17 mouse cellular contexts compared by ENCODE assay signal in genomic region chr1:159852088-159852487, GRCm38 (mm10).
DNase-seq lines count a peak whose midpoint lies in the region; ATAC-seq and TF ChIP-seq lines count a peak whose summit lies in the region.
"Had no signal": no experiment of that assay in that cellular context is flagged by ENCODE, and none has a peak within 500 bp of the region (broad histone marks: within the 10 kb centered on the region; RNA-seq: fewer than 3 reads in every experiment).

No protein-coding gene starts in this region.

- no peak for TF ChIP-seq CTCF in forebrain, postnatal 0 days (IDR thresholded peaks at IDR 0.05; ENCODE audit: low read depth)
- no peak for TF ChIP-seq CTCF in lung, postnatal 0 days (IDR thresholded peaks at IDR 0.05)

- intact Hi-C loops in left cerebral cortex, postnatal 4 days (cut with DNase I) = no loop called here
- intact Hi-C loops in left cerebral cortex, postnatal 14 days (cut with DNase I) = no loop called here

- no peaks in the 10 kb centered on the region for H3K4me1 ChIP-seq in forebrain, postnatal 0 days (ENCODE audit: insufficient read depth)
- H3K4me1 ChIP-seq in forebrain, embryonic 13.5 days = no peaks in the 10 kb centered on the region
- no peaks in the 10 kb centered on the region for H3K4me1 ChIP-seq in lung, postnatal 0 days (ENCODE audit: insufficient read depth, low read depth, low read length)

- WGBS in forebrain, postnatal 0 days = 62% methylated on average over 11 of the region's 11 CpGs
- WGBS in forebrain, embryonic 13.5 days = 79% methylated on average over 11 of the region's 11 CpGs
- 57% methylated on average over 11 of the region's 11 CpGs for WGBS in lung, postnatal 0 days

- no peak overlapping the region for H3K4me2 ChIP-seq in forebrain, postnatal 0 days (ENCODE audit: low read depth)
- H3K4me2 ChIP-seq in forebrain, embryonic 13.5 days = no peak overlapping the region
- H3K4me2 ChIP-seq in lung, postnatal 0 days (replicated peaks; ENCODE audit: low read depth, low read length) = no peak overlapping the region
- H3K4me2 ChIP-seq: liver, embryonic 11.5 days had no signal

- no peak for TF ChIP-seq EP300 in lung, postnatal 0 days (IDR thresholded peaks at IDR 0.05)

- no peak overlapping the region for H3K4me3 ChIP-seq in forebrain, postnatal 0 days (ENCODE audit: low read depth, low read length)
- H3K4me3 ChIP-seq in forebrain, embryonic 13.5 days = no peak overlapping the region
- H3K4me3 ChIP-seq in lung, postnatal 0 days (ENCODE audit: low read depth, low read length) = no peak overlapping the region

- H3K27me3 ChIP-seq in forebrain, postnatal 0 days (ENCODE audit: insufficient read depth, low read length) = no peaks in the 10 kb centered on the region
- H3K27me3 ChIP-seq in forebrain, embryonic 13.5 days = no peaks in the 10 kb centered on the region
- no peaks in the 10 kb centered on the region for H3K27me3 ChIP-seq in lung, postnatal 0 days (replicated peaks; ENCODE audit: insufficient read depth, low read length)

- no peak for DNase-seq in forebrain, postnatal 0 days
- DNase-seq in left cerebral cortex, postnatal 4 days = peak; percentile 24
- DNase-seq in left cerebral cortex, postnatal 14 days (ENCODE audit: low spot score in 2 of 2) = no peak
- peak; percentile 22 to 42 for DNase-seq in cerebellum, adult 18-20 months
- DNase-seq in lung, postnatal 0 days (ENCODE audit: low spot score) = no peak
- no peak for DNase-seq in right cerebral cortex, postnatal 36 days (ENCODE audit: low spot score in 2 of 2)
- no peak for DNase-seq in right cerebral cortex, postnatal 25 days
- DNase-seq: adrenal gland, adult 8-10 months; gastrocnemius, postnatal 25 days; kidney, postnatal 10 days; layer of hippocampus, adult 9-11 months; right cerebral cortex, adult 18-20 months; thymus, postnatal 4 days had no signal

- peak; percentile 50 for ATAC-seq in forebrain, postnatal 0 days
- ATAC-seq in forebrain, embryonic 13.5 days = no peak; the same call in 1 of the 2 replicates
- peak; percentile 44; the same call in 1 of the 2 replicates for ATAC-seq in lung, postnatal 0 days
- ATAC-seq: intestine, embryonic 16.5 days had no signal

- no peak overlapping the region for H3K9ac ChIP-seq in forebrain, postnatal 0 days
- H3K9ac ChIP-seq in forebrain, embryonic 13.5 days = no peak overlapping the region
- H3K9ac ChIP-seq in lung, postnatal 0 days (replicated peaks; ENCODE audit: low read depth) = no peak overlapping the region

- H3K36me3 ChIP-seq in forebrain, postnatal 0 days (ENCODE audit: insufficient read depth) = no peaks in the 10 kb centered on the region
- H3K36me3 ChIP-seq in forebrain, embryonic 13.5 days (ENCODE audit: poor library complexity, severe bottlenecking) = no peaks in the 10 kb centered on the region
- H3K36me3 ChIP-seq in lung, postnatal 0 days (ENCODE audit: insufficient read depth, low read length) = no peaks in the 10 kb centered on the region

- H3K27ac ChIP-seq in forebrain, postnatal 0 days (ENCODE audit: low read depth, low read length) = no peak overlapping the region
- no peak overlapping the region for H3K27ac ChIP-seq in forebrain, embryonic 13.5 days
- no peak overlapping the region for H3K27ac ChIP-seq in lung, postnatal 0 days (ENCODE audit: low read length)
- H3K27ac ChIP-seq: macrophage had no signal

- no peaks in the 10 kb centered on the region for H3K9me3 ChIP-seq in forebrain, postnatal 0 days (ENCODE audit: low read length)
- no peaks in the 10 kb centered on the region for H3K9me3 ChIP-seq in forebrain, embryonic 13.5 days (replicated peaks)
- no peaks in the 10 kb centered on the region for H3K9me3 ChIP-seq in lung, postnatal 0 days (ENCODE audit: low read length)

Comparison
In these comparisons a context has a peak if more than half of its experiments do, and no peak if none do; other contexts are left out.
1. DNase-seq: peak in left cerebral cortex, postnatal 4 days (single experiment) and cerebellum, adult 18-20 months (2 of 2); none in forebrain, postnatal 0 days (single experiment), left cerebral cortex, postnatal 14 days (0 of 2), lung, postnatal 0 days (single experiment), right cerebral cortex, postnatal 36 days (0 of 2) and right cerebral cortex, postnatal 25 days (single experiment).